Mouse (Mus musculus): Measurements from ENCODE around the gene Evc. TPM values are rescaled to one million over a fixed set of nuclear protein-coding genes. Genes with fewer than 3 reads are reported as not detected.

The Evc gene
- 1 to 10 TPM; 7.7 to 8.3 TPM for total RNA-seq (2021)
- long read RNA-seq, partial matches to known transcripts = 0 of 3 reads
- long read RNA-seq, other reads (novel, unspliced or antisense) = 3 of 3 reads

DNA sequence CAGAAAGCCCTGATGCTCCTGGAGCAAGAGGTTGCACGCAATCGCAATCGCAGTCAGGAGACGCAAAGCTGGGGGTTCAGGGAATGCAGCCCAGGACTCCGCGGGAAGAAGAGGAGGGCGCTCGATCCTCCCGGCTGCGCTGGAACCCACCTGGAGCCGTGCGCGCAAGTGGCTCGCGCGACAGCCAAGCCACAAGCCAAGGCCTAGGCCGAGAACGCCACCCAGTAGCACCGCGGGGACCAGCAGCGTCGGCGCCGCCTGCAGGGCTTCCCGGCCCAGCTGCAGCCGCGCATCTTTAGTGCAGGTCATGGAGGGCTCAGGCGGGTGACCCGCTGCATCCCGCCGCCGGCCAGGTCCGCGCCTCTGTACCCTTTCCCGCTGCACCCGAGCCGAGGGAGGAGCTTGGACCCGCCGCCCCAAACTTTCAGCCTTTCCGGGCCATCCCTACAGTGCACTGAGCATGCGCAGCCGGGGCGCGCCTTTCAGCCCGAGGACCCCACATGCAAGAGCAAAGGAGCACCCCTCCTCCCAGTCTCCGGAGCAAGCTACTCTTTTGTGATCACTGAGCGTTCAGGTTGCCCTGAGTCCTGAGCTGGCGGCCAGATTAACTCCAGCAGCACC lies at the start of gene Evc:
TSS of gene Evc (minus strand) at position 410 of the 621 bp plus-strand sequence.
- DNase-seq (ENCODE audit: low spot score in 2 of 2) = peak; percentile 57 to 71

DNA sequence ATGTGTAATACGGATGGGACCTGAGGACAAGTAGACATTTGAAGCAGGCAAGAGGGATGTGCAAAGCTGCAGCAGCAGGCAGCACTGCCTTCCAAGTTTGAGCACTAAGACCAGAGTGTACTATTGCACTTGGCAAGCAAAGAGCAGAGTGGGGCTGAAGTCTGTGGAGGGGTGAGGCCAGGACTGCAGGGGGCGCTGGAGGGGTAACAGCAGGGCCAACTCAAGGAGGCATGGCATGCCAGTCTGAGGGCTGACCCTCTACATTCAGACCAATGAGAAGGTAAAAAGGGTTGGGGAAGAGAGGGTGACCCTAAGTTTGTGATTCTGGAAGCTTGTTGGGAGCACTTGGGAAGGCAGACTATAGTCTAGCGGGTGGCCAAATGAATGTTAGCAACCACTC lies 46.9 kb upstream of the Evc start:
- DNase-seq (ENCODE audit: low spot score in 2 of 2) = no peak

DNA sequence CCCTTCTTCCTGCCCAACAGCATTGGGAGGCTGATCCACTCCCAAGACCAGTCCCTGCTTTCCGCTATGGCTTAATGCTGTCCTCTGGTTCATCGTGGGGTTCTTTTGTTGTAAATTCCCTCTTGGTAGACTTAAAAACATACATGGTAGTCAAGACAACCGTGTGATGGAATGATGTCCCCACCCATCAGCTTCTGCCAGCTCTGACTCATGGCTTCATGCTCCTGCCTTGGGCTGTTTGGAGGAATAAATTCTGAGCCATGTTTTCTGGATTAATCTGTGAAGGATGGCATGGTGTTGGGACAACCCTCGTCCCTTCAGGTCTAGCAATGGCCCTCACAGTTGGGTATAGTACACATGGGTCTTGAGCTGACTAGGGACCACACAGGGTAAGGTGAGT lies 43.9 kb upstream of the Evc start:
- DNase-seq (ENCODE audit: low spot score in 2 of 2) = no peak

DNA sequence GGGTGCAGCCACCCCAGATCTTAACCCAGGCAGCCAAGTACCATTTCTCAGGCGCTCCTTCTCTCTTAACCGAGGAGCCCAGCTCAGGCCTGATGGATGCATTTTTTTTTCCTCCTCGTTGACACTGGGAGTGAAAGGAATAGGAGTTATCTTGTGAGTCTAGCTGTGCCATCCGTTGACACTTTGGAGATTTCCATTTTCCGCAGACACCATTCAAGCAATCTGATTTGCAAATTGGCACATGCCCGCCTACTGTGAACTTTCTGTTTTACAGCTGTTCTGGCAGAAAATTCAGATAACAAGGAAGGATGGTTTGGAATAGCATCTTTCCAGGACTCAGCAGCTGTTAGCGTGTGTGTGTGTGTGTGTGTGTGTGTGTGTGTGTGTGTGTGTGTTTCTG lies 40.7 kb upstream of the Evc start:
- no peak for DNase-seq (ENCODE audit: low spot score in 2 of 2)

DNA sequence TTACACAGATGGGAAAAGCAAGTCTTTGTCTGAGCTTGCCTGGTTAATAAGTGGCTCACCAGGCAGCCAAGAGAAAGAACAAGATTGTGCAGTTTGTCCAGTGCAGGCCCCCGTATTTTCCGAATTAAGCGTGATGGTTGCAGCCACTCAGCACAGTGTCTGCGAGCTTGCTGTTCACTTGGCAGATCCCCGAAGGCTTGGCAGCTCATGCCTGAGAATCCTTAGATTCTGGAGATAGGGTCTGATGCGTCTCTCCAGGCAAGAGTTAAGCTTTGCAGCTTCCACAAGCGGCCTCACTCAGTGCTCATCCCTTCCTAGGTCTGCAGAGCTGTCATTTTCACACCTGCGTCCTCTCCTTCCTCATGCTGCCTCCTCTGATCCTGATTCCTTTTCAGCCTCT lies 32.1 kb upstream of the Evc start:
- DNase-seq (ENCODE audit: low spot score in 2 of 2) = no peak

DNA sequence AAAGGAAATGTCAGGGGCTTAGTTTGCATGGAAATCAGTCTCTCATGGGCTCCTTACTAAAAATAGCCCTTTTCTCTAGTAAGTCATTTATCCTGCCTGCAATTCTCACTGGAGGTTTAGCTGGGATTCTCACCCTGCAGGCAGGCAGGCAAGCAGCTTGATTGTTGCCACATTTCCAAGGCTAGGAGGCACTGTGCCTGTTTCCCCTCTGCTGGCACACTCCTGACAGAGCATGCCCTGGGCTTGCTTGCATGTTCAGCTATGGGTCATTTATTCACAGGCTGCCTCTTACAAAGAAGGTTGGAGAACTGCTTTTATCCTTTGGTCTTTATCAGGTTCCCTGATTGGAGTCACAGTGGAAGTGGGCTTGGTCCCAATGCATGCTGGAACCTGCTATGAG lies 29.1 kb upstream of the Evc start:
- DNase-seq (ENCODE audit: low spot score in 2 of 2) = no peak

DNA sequence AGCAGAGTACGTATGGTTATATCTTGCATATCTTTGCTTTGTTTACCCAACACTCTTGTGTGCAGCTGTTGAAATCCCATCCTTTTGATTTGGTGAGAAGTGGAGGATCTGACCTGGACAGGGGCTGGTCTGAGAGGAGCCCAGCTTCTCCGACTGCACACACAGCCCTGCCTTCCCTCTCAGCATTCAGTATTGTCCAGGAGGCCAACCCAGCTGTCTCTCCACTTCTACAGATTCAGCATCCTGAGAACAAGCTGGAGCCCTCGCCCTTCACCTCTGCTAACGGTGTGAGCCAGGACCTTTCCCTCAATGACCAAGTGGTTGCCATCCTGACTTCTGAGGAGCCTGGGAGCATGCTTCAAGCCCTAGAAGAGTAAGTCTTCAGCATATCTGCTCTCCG lies 26.6 kb upstream of the Evc start:
- no peak for DNase-seq (ENCODE audit: low spot score in 2 of 2)

DNA sequence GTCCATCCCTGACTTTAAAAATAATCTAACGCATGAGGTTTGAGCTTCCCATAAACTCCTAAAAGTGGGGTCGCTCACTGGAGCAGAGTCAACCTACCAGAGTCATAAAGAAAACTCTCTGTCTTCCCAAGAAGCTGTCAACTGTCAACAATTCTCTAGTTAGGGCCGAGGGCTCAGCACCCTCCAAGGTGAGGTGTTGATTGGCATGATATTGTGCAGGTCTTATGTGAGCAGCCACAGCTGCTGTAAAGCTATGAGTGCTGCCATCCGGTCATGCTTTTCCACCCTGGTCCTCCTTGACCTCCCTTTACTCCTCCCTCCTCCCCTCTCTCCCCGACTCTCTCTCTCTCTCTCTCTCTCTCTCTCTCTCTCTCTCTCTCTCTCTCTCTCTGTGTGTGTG lies 25.9 kb upstream of the Evc start:
- no peak for DNase-seq (ENCODE audit: low spot score in 2 of 2)

DNA sequence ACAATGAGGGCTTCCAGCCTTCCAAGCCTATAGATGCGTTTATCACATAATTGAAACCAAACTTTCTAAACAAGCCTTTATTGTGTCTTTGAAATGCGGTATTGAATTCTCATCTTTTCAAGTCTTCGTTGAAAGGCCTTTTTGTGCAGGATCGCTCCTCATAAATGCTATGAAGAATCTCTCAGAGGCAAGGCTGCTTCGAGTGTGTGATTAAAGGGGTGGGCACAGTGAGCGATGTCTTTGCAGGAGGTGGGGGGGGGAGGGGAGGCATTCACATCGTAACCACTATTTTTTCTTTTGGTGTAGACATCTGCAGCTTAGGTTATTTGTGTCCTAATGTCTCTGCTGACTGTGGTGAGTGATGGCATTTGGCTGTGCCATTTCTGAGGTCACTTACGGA lies 19.3 kb upstream of the Evc start:
- DNase-seq (ENCODE audit: low spot score in 2 of 2) = no peak

DNA sequence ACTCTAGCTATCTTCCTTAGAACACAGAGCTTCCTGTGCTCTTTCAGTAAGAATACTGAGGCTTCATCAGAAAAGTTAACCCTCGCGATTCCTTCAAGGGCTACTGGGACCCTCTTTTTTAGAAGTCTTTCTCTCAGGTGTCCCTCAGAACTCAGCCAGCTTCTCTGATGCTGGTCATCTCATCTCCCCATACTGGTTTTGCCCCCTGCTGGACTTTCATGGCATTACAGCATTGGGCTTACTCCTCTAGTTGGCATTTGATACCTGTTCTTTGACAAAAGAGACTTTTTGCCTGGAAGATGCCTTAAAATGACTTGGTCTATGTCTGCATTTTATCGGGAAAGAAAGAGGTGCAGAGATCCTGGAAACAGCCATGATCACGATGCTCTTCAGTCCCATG lies 17.7 kb upstream of the Evc start:
- DNase-seq (ENCODE audit: low spot score in 2 of 2) = peak; percentile 48 to 57

DNA sequence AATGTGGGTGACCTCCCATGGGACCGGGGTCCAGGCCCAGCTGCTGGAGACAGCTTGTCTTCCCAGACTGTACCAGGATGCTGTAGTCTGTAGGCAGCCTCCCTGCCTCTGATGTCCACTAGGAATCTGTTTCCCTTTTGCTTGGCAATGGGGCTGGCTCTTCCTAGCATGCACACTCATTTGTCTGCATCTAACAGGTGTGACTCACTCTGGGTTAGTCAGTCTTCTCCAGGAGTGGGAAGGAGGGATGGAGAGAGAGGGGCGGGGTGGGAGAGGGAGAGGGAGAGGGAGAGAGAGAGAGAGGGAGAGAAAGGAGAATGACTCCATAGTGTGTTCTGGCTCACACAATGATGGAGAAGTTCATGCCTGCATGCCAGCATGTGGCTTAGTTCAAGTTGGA lies 15.1 kb upstream of the Evc start:
- no peak for DNase-seq (ENCODE audit: low spot score in 2 of 2)

DNA sequence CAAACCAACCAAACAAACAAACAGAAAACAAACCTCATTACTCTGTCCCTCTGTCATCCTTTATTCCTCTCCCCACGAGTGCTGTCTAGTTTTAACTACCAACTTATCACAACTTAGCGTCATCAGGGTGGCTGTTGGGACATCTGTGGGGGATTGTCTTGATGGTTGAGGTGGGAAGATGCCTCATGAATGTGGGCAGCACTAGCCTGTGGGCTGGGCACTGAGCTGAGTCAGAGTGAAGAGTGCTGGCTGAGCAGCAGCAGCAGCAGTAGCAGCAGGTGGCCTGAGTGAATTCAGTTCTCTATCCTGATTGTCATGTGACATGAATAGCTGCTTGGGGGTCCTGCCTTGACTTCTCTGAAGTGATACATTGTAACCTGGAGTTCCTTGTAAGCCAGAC lies 7.3 kb upstream of the Evc start:
- no peak for DNase-seq (ENCODE audit: low spot score in 2 of 2)

DNA sequence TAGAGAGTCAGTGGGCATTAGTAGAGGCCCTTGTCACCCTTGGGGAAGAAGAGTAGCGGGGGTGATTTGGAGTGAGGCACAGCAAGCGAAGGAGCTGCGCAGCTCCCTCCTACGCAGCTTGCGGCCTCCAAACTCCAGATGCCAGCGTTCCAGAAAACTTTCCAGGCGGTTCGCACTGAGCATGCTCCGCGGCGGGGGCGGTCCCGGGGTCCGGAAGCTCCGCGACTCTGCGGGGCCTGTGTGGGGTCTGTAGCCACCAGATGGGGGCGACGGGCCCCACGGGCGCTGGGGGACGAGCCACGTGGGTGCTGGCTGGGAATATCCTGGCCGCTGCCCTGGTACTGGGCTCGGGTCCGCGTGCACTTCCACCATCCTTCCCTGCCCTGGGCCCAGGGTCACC lies 1.6 kb upstream of the Evc start, which contains the start of gene Evc2:
TSS of gene Evc2 (plus strand) at position 212 of the 400 bp plus-strand sequence.
- DNase-seq (ENCODE audit: low spot score in 2 of 2) = peak; percentile 61 to 72

DNA sequence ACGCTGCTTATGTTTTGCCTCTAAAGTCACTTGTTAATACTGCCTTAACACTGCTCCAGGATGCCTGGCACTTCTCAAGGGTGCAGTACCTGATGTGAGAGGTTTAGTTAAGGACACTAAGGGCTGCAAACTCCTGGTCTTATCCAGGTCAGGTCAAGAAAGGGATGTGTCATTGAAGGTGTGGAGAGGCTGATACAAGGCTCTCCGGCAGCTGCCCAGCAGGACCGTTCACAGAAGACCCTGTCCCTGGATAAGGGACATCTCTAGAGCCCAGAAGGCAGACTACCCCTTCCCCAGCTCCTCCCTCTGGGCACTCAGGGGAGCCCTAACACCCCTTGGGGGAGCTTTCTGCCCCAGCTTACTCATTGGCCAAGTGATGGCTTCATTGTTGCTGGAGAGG lies 1.0 kb upstream of the Evc start:
- no peak for DNase-seq (ENCODE audit: low spot score in 2 of 2)

DNA sequence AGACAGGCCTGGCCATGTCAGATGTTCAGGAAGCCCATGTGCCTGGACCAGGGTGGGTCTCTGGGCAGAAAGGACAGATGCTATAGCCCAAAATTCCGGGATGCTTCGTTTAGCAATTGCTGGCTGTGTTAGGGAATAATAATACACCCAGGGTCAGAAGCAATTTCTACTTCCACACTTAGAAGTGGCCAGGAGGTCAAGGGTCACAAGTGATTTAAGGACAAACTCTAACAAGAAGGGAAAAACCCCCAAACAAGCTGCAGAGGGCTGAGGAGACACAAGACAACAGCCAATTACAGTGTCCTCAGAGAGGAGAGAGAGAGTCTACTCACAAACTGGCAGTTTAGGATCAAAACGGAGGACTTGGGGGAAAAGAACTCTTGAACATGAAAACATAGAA lies 1.6 kb downstream of the Evc start:
- no peak for DNase-seq (ENCODE audit: low spot score in 2 of 2)

DNA sequence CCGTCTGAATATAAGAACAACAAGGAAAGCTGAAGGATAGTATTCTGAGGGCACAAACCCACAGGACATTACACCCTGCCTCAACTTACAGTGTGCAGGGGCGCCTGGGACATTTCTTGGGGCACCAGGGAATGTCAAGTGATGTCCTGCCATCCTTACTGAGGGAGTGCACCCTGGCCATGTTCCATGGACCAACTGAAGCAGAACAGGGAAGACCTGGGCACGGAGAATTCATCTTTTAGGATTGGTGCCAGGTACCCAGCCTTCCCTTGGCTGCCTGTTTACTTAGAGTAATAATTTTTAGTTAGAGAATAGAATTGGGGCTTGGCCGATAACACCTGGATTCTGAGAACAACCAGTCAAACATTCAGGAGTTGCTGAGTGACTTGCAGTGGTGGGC lies 4.6 kb downstream of the Evc start:
- DNase-seq (ENCODE audit: low spot score in 2 of 2) = no peak

DNA sequence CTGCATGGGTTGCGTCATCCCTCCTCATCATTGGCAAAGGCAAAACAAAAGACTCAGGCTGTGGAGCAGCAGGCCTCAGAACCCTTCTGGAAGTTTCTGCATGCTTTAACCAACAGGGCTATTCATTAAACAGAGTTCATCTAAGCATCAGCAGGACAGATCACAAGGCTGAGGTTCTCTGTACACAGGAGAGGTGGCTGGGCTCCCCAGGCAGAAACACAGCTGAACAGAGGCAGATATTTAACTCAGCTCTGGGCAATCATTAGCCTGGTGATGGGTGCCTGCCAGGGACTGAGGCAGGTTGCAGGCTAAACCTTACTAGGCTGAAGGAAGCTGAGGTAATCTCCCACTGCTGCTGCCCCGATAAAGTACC lies 5.6 kb downstream of the Evc start:
- DNase-seq (ENCODE audit: low spot score in 2 of 2) = no peak

DNA sequence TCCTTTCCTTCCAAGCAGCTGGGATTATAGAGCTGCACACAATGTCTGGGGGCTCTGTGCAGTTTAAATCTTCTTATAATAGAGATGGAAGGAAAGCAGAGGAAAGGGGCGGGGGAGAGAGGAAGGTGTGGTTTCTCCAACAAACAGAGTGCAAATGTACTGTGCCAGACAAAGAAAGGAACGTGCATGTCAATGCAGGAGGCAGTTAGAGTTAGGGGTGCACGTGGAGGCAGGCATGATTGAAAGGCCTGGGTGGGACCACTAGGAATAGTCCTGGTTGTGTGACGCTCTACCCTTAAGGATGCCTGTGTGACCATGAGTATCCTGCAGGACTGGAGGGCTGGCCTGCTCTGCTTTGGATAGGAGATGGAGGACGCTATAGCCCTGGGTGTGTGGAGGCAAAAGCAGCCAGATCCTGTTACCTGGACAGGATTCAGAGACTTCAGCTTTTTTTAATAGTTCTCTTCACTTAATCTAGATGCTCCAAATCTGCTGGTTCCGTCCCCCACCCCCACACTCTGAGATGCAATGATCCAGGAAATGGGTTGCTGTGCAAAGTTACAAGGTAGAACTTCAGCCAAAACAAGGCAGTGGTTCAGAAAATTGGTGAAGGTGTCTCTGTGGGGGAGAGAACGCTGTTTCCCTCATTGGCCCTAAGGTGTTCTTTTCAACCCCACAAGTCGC lies 6.1 kb downstream of the Evc start:
- DNase-seq (ENCODE audit: low spot score in 2 of 2) = no peak

DNA sequence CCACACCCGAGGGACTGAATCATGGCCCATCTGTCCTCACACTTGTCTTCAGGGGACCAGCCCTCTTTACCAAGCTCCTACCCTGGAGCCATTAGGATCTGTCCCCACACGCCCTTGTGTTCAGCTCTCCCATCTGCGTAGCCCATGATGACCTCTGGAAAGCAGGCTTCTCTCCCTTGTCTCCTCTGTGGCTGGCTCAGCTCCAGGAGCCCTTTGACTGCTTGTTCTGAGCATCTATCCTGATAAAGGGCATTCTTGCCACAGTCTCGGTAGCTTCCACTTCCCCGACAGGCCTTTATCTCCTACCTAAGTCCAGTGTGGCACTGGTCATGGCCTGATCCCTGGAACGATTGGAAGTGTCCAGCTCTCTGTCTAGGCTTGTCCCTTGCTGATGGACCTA lies 10.0 kb downstream of the Evc start:
- no peak for DNase-seq (ENCODE audit: low spot score in 2 of 2)

DNA sequence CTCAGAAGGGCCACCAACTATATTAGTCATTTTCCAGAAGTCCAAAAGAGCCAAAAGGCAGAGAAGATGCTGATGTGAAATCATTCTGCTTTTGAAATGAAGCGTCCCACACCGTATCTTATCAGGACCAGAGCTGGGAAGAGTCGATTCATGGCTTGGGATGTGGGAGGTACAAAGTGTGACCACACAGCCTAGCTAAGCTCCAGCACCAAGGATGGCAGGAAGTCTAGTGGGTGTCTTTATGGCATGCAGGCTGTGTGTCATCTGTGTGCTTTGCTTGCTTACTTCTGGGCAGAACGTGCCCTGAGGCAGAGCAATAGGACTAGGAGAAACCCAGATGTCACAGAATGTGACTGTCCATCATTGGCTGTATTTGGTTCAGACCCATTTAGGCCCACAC lies 15.9 kb downstream of the Evc start:
- no peak for DNase-seq (ENCODE audit: low spot score in 2 of 2)

DNA sequence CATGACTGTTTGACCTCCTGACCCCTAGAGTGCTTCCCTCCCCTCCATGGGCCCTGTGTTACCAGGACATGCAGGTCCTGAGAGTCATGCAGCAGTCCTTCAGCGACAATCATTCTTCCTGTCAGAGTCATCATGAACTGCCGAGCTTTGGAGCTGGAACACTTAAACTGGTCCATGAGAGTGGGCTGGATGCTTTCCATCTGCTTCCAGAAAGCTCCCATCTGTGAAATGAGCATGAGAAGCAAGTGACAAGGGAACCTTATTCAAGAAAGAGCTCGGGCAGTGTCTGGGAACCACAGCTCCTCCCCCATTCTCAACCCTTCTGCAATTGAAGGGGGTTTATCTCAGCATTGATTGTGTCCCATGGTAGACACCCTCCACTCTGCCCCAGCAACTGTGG lies 16.5 kb downstream of the Evc start:
- no peak for DNase-seq (ENCODE audit: low spot score in 2 of 2)

DNA sequence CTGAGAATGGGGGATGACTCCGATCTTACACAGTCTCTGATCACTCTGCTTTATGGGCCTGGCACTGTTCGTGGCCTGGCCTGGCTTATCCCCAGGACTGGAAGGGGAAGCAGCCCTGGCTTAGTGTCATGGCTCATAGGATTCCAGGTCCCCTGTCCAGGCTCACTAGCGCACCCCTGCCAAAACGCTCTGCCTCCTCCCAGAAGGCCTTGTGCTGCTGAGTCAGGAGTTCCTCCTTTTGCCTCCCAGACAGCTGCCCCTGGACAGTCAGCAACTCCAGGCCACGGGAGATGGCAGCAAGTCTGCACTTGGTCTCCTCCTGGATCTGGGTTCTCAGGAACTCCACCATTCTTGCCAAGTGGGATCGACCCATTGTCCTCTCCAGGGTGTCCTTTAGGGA lies 18.0 kb downstream of the Evc start:
- no peak for DNase-seq (ENCODE audit: low spot score in 2 of 2)

DNA sequence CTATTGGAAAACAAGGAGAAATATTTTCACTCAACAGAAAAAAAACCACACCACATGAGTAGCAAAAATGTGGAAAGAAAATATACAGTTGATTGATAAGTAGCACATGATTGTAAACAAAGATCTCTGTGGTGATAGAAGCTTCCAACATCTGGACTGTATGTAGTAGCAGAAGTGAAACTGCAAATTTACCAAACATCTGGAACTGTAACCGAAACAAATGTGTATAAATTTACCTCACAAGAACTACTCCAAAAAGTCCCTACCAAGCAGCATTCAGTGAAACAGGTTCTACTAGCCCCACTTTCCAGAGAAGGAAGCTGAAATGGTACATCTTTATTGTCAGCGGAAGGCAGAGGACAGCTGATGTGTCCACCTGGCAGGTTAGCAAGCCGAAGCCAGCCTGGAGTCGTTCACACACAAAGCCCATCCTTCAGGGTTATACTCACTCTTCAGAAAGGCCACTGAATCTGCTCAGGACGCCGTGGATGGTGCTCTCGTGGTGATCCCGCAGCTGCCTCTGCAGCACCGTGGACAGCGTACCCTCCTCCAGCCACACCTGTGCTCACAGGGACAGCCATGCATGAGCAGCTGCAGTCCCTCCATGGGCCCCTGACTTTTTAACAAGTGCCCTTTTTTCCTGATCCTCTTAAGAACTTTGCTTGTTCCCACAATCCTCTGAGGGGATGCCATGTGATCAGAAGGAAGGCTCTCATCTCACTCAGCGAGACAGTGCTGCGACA lies 23.5 kb downstream of the Evc start:
- no peak for DNase-seq (ENCODE audit: low spot score in 2 of 2)

Data from layer of hippocampus, postnatal 10 days (tissue).